Mouse (Mus musculus): ENCODE measurements around the gene Rb1. TPM values are rescaled to one million over a fixed set of nuclear protein-coding genes. Genes with fewer than 3 reads are reported as not detected.

Rb1 gene
- polyA plus RNA-seq, 2 experiments, result 15.6 to 29.6 TPM

GRCm38 (mm10) chr14:73234468-73235031 lies 91.1 kb downstream of the Rb1 start:
- Histone ChIP-seq H3K27ac (replicated peaks; ENCODE audit: low read depth, low read length) (peak overlapping the region; percentile 82), H3K4me3 (replicated peaks; ENCODE audit: low read length) (no peak overlapping the region), H3K9me3 (ENCODE audit: control insufficient read depth, low read length) (no peaks in the 10 kb centered on the region), H3K27me3 (ENCODE audit: control insufficient read depth, insufficient read depth, low read length) (no peaks in the 10 kb centered on the region), H3K36me3 (ENCODE audit: control insufficient read depth, insufficient read depth, low read length) (no peaks in the 10 kb centered on the region), H3K4me2 (replicated peaks; ENCODE audit: low read depth, low read length, severe bottlenecking) (no peak overlapping the region), H3K9ac (ENCODE audit: low read depth, low read length, severe bottlenecking) (no peak overlapping the region), H3K4me1 (ENCODE audit: control insufficient read depth, insufficient read depth, low read length) (peaks cover 25% of the 10 kb centered on the region)
- ATAC-seq (ENCODE audit: low FRiP score, low read depth), result peak; percentile 20; the same call in 1 of the 2 replicates
- 3% methylated on average over 2 of the region's 2 CpGs for WGBS
- TF ChIP-seq POLR2A (IDR thresholded peaks at IDR 0.05; ENCODE audit: borderline replicate concordance, extremely low read depth, insufficient read depth, insufficient read length), result no peak
- peak; percentile 26 for DNase-seq (ENCODE audit: low spot score)

- ATAC-seq (ENCODE audit: low FRiP score, low read depth), result peak; percentile 42; the same call in 1 of the 2 replicates
- peaks cover 19% of the 10 kb centered on the region for H3K4me1 ChIP-seq (ENCODE audit: control insufficient read depth, insufficient read depth, low read length)
- H3K4me2 ChIP-seq (replicated peaks; ENCODE audit: low read depth, low read length, severe bottlenecking), result no peak overlapping the region
- H3K36me3 ChIP-seq (ENCODE audit: control insufficient read depth, insufficient read depth, low read length), result no peaks in the 10 kb centered on the region
- TF ChIP-seq POLR2A (IDR thresholded peaks at IDR 0.05; ENCODE audit: borderline replicate concordance, extremely low read depth, insufficient read depth, insufficient read length), result no peak
- 0 out of 2 replicates have a peak overlapping the region, but pooled peaks have one; percentile 33 for H3K27ac ChIP-seq (replicated peaks; ENCODE audit: low read depth, low read length)
- DNase-seq (ENCODE audit: low spot score), result peak; percentile 13
- no peak overlapping the region for H3K4me3 ChIP-seq (replicated peaks; ENCODE audit: low read length)
- WGBS, result 14% methylated on average over 5 of the region's 5 CpGs
- H3K9ac ChIP-seq (ENCODE audit: low read depth, low read length, severe bottlenecking), result no peak overlapping the region
- no peaks in the 10 kb centered on the region for H3K27me3 ChIP-seq (ENCODE audit: control insufficient read depth, insufficient read depth, low read length)
- no peaks in the 10 kb centered on the region for H3K9me3 ChIP-seq (ENCODE audit: control insufficient read depth, low read length)
These were observed 94.2 kb downstream of the Rb1 start for GRCm38 (mm10) chr14:73231286-73231982.

GRCm38 (mm10) chr14:73226849-73227248 lies 98.8 kb downstream of the Rb1 start:
- TF ChIP-seq POLR2A (IDR thresholded peaks at IDR 0.05; ENCODE audit: borderline replicate concordance, extremely low read depth, insufficient read depth, insufficient read length), result no peak
- ATAC-seq (ENCODE audit: low FRiP score, low read depth) (no peak), DNase-seq (ENCODE audit: low spot score) (no peak)
- 12% methylated on average over 1 of the region's 1 CpGs for WGBS
- Histone ChIP-seq H3K4me1 (ENCODE audit: control insufficient read depth, insufficient read depth, low read length) (peaks cover 4% of the 10 kb centered on the region; the same call in 1 of the 2 replicates), H3K4me2 (replicated peaks; ENCODE audit: low read depth, low read length, severe bottlenecking) (no peak overlapping the region), H3K4me3 (replicated peaks; ENCODE audit: low read length) (no peak overlapping the region), H3K9ac (ENCODE audit: low read depth, low read length, severe bottlenecking) (no peak overlapping the region), H3K27ac (replicated peaks; ENCODE audit: low read depth, low read length) (no peak overlapping the region), H3K27me3 (ENCODE audit: control insufficient read depth, insufficient read depth, low read length) (no peaks in the 10 kb centered on the region), H3K9me3 (ENCODE audit: control insufficient read depth, low read length) (no peaks in the 10 kb centered on the region), H3K36me3 (ENCODE audit: control insufficient read depth, insufficient read depth, low read length) (no peaks in the 10 kb centered on the region)

- H3K27me3 ChIP-seq (ENCODE audit: control insufficient read depth, insufficient read depth, low read length), result no peaks in the 10 kb centered on the region
- ATAC-seq (ENCODE audit: low FRiP score, low read depth) (no peak; the same call in 1 of the 2 replicates), DNase-seq (ENCODE audit: low spot score) (peak; percentile 37)
- no peak overlapping the region for H3K9ac ChIP-seq (ENCODE audit: low read depth, low read length, severe bottlenecking)
- no peaks in the 10 kb centered on the region for H3K4me1 ChIP-seq (ENCODE audit: control insufficient read depth, insufficient read depth, low read length)
- H3K27ac ChIP-seq (replicated peaks; ENCODE audit: low read depth, low read length), result no peak overlapping the region
- H3K36me3 ChIP-seq (ENCODE audit: control insufficient read depth, insufficient read depth, low read length), result no peaks in the 10 kb centered on the region
- no peak for TF ChIP-seq POLR2A (IDR thresholded peaks at IDR 0.05; ENCODE audit: borderline replicate concordance, extremely low read depth, insufficient read depth, insufficient read length)
- WGBS, result 46% methylated on average over 3 of the region's 3 CpGs
- no peaks in the 10 kb centered on the region for H3K9me3 ChIP-seq (ENCODE audit: control insufficient read depth, low read length)
- no peak overlapping the region for H3K4me3 ChIP-seq (replicated peaks; ENCODE audit: low read length)
- H3K4me2 ChIP-seq (replicated peaks; ENCODE audit: low read depth, low read length, severe bottlenecking), result no peak overlapping the region
These were observed 99.3 kb downstream of the Rb1 start for GRCm38 (mm10) chr14:73226346-73226745.

- H3K9ac ChIP-seq (ENCODE audit: low read depth, low read length, severe bottlenecking), result no peak overlapping the region
- ATAC-seq (ENCODE audit: low FRiP score, low read depth) (no peak), DNase-seq (ENCODE audit: low spot score) (no peak)
- H3K4me2 ChIP-seq (replicated peaks; ENCODE audit: low read depth, low read length, severe bottlenecking), result no peak overlapping the region
- H3K36me3 ChIP-seq (ENCODE audit: control insufficient read depth, insufficient read depth, low read length), result no peaks in the 10 kb centered on the region
- H3K27ac ChIP-seq (replicated peaks; ENCODE audit: low read depth, low read length), result no peak overlapping the region
- WGBS, result 87% methylated on average over 9 of the region's 9 CpGs
- TF ChIP-seq POLR2A (IDR thresholded peaks at IDR 0.05; ENCODE audit: borderline replicate concordance, extremely low read depth, insufficient read depth, insufficient read length), result no peak
- no peaks in the 10 kb centered on the region for H3K4me1 ChIP-seq (ENCODE audit: control insufficient read depth, insufficient read depth, low read length)
- H3K27me3 ChIP-seq (ENCODE audit: control insufficient read depth, insufficient read depth, low read length), result no peaks in the 10 kb centered on the region
- H3K9me3 ChIP-seq (ENCODE audit: control insufficient read depth, low read length), result no peaks in the 10 kb centered on the region
- no peak overlapping the region for H3K4me3 ChIP-seq (replicated peaks; ENCODE audit: low read length)
These were observed 103.2 kb downstream of the Rb1 start for GRCm38 (mm10) chr14:73222316-73222970.

Data from limb, embryonic 14.5 days (tissue).